Comparison of ENCODE assay signal across 22 mouse cellular contexts in genomic region chr5:28399451-28400115, GRCm38 (mm10).
DNase-seq lines count a peak whose midpoint lies in the region; ATAC-seq and TF ChIP-seq lines count a peak whose summit lies in the region.
"Had no signal": no experiment of that assay in that cellular context is flagged by ENCODE, and none has a peak within 500 bp of the region (broad histone marks: within the 10 kb centered on the region; RNA-seq: fewer than 3 reads in every experiment).

No protein-coding gene starts in this region.

- H3K9me3 ChIP-seq in liver, postnatal 0 days (ENCODE audit: low read length), result no peaks in the 10 kb centered on the region
- H3K9me3 ChIP-seq: embryonic facial prominence, embryonic 10.5 days; forebrain, embryonic 13.5 days had no signal

- WGBS in small intestine, adult 2 months, result 14% methylated on average over 2 of the region's 2 CpGs
- WGBS in liver, postnatal 0 days (ENCODE audit: insufficient replicate concordance), result 74% methylated on average over 2 of the region's 2 CpGs

- H3K36me3 ChIP-seq in small intestine, adult 2 months (ENCODE audit: control insufficient read depth, insufficient read depth, low read length), result peaks cover 6% of the 10 kb centered on the region
- H3K36me3 ChIP-seq in liver, postnatal 0 days (replicated peaks; ENCODE audit: insufficient read depth, low read length), result peaks cover 29% of the 10 kb centered on the region

- TF ChIP-seq CTCF in gastrocnemius, adult 2 months (IDR thresholded peaks at IDR 0.05), result no peak
- no peak for TF ChIP-seq CTCF in small intestine, adult 2 months (IDR thresholded peaks at IDR 0.05; ENCODE audit: extremely low read depth, insufficient read length, insufficient replicate concordance, low read depth, low read length)
- no peak for TF ChIP-seq CTCF in liver, postnatal 0 days (IDR thresholded peaks at IDR 0.05; ENCODE audit: low read depth)

- no peak for ATAC-seq in liver, postnatal 0 days
- ATAC-seq: CD4-positive, CD25-positive, alpha-beta regulatory T cell, adult 4 months; forebrain, embryonic 13.5 days had no signal

- H3K4me3 ChIP-seq in gastrocnemius, adult 2 months, result no peak overlapping the region
- no peak overlapping the region for H3K4me3 ChIP-seq in small intestine, adult 2 months (ENCODE audit: low read depth, low read length)
- H3K4me3 ChIP-seq in liver, postnatal 0 days (ENCODE audit: low read depth, low read length), result no peak overlapping the region
- H3K4me3 ChIP-seq: embryonic facial prominence, embryonic 10.5 days; forebrain, embryonic 13.5 days; layer of hippocampus, adult 2 months had no signal

- intact Hi-C loops in gastrocnemius, adult 2 months (cut with DNase I), result loop anchor here (10.0 kb wide), 1 partner anchor 395 kb away; no protein-coding TSS in a partner anchor

- H3K4me2 ChIP-seq in liver, postnatal 0 days (ENCODE audit: low read depth, low read length), result no peak overlapping the region
- H3K4me2 ChIP-seq: forebrain, embryonic 13.5 days; hindbrain, embryonic 14.5 days; midbrain, embryonic 11.5 days had no signal

- H3K27ac ChIP-seq in gastrocnemius, adult 2 months, result peak overlapping the region; percentile 36
- H3K27ac ChIP-seq in small intestine, adult 2 months (ENCODE audit: insufficient read depth, low read depth, low read length), result peak overlapping the region; percentile 86
- no peak overlapping the region for H3K27ac ChIP-seq in liver, postnatal 0 days (ENCODE audit: low read depth)
- H3K27ac ChIP-seq: embryonic facial prominence, embryonic 10.5 days; forebrain, embryonic 13.5 days; hindbrain, embryonic 14.5 days; layer of hippocampus, adult 2 months; liver, embryonic 14.5 days; macrophage had no signal

- no peaks in the 10 kb centered on the region for H3K27me3 ChIP-seq in small intestine, adult 2 months (ENCODE audit: control insufficient read depth, insufficient read depth, low read length)
- H3K27me3 ChIP-seq in liver, postnatal 0 days (ENCODE audit: insufficient read depth, low read length), result no peaks in the 10 kb centered on the region
- H3K27me3 ChIP-seq: forebrain, embryonic 13.5 days had no signal

- TF ChIP-seq POLR2A in small intestine, adult 2 months (IDR thresholded peaks at IDR 0.05; ENCODE audit: low read depth, low read length), result no peak

- no peak for TF ChIP-seq EP300 in liver, postnatal 0 days (IDR thresholded peaks at IDR 0.05; ENCODE audit: low read depth)

- peaks cover 22% of the 10 kb centered on the region for H3K4me1 ChIP-seq in small intestine, adult 2 months (ENCODE audit: control insufficient read depth, insufficient read depth, insufficient read length, low read length)
- H3K4me1 ChIP-seq in liver, postnatal 0 days (ENCODE audit: insufficient read depth), result no peaks in the 10 kb centered on the region
- H3K4me1 ChIP-seq: embryonic facial prominence, embryonic 10.5 days had no signal

- H3K9ac ChIP-seq in liver, postnatal 0 days (replicated peaks), result no peak overlapping the region
- H3K9ac ChIP-seq: forebrain, embryonic 13.5 days; hindbrain, embryonic 14.5 days; liver, embryonic 14.5 days had no signal

- DNase-seq in gastrocnemius, adult 2 months, result no peak
- no peak for DNase-seq in gastrocnemius, postnatal 10 days
- peak; percentile 10 for DNase-seq in urinary bladder, postnatal 14 days (ENCODE audit: low spot score)
- DNase-seq in urinary bladder, postnatal 25 days (ENCODE audit: low spot score), result no peak
- no peak for DNase-seq in liver, postnatal 0 days
- no peak for DNase-seq in frontal cortex, postnatal 36 days (ENCODE audit: low spot score in 2 of 2)
- DNase-seq: adrenal gland, adult 8-10 months; cerebellum, adult 8-10 months; heart, postnatal 14 days; kidney, adult 2 months; kidney, postnatal 10 days; layer of hippocampus, postnatal 36 days; right cerebral cortex, adult 18-20 months had no signal
